Mouse (Mus musculus): ENCODE measurements at regions not wholly inside any gene's neighbourhood (a gene's known extent, or its start where the extent isn't known, plus 50 kb on each side); places are given as distances from the start of the nearest gene placed in this dataset.

- DNase-seq (ENCODE audit: low read depth) = peak; percentile 72
Observed at GRCm38 (mm10) chr7:64060051-64060450, 93.6 kb upstream of the Trpm1 start.

GRCm38 (mm10) chr7:64058282-64058872, 95.3 kb upstream of the Trpm1 start:
- DNase-seq (ENCODE audit: low read depth) = no peak

GRCm38 (mm10) chr7:64057873-64058272, 95.8 kb upstream of the Trpm1 start:
- no peak for DNase-seq (ENCODE audit: low read depth)

DNA sequence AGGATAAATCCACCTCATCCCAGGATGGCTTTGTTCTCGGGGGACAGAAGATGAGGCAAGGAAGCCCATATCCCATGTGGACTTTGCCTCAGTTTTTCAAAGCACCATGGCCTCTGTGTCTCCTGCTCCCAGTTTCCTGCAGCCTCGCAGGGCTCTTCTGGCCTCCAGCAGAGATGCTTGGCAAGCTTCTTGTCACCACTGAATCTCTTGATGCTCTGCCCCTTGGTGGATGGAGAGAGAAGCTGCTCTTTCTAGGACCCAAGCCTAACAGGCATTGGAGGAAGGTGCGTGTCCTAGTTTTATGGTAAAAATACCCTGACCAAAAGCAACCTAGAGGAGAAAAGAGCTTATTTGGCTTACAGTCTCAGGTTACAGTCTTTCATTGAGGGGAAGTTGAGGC, 97.1 kb upstream of the Trpm1 start:
- DNase-seq (ENCODE audit: low read depth) = no peak

GRCm38 (mm10) chr7:64054996-64055395, 98.6 kb upstream of the Trpm1 start:
- DNase-seq (ENCODE audit: low read depth) = no peak

DNA sequence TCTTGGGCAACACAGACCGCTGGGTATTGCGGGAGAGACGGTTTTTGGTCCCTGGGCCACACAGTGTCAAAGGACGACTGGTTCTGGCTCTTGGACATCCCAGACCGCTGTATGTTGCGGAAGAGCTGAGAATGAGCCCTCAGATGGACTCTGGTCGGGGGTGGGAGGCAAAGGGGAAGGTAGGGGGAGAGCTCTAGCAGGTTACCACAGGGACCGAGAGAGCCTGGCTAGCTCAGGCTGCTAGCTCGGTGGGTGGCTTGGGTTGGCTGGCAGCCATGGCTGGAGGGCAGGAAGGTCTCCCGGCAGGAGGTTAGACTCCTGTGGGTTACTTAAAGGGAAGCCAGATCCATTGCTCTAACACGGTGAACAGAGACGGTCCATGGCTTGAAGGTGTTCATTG, 99.9 kb upstream of the Trpm1 start:
- no peak for DNase-seq (ENCODE audit: low read depth)

DNA sequence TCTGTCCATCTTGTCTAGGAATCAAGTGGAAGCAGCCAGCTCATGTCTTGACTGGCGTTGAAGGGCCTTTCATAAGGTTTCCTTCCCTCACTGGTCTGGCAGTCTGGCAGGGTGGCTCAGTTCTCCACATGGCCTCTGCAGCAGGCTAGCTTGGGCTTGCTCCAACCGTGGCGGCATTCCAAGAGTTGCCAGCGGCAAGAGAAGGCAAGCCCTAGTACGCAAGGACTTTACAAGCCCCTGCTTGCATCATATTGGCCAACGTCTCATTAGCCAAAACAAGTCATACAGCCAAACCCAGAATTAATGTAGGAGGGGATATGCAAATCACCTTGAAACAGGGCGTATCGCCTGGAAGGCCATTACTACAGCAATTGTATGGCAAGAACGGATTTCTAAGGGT, 101.2 kb upstream of the Trpm1 start:
- no peak for DNase-seq (ENCODE audit: low read depth)

DNA sequence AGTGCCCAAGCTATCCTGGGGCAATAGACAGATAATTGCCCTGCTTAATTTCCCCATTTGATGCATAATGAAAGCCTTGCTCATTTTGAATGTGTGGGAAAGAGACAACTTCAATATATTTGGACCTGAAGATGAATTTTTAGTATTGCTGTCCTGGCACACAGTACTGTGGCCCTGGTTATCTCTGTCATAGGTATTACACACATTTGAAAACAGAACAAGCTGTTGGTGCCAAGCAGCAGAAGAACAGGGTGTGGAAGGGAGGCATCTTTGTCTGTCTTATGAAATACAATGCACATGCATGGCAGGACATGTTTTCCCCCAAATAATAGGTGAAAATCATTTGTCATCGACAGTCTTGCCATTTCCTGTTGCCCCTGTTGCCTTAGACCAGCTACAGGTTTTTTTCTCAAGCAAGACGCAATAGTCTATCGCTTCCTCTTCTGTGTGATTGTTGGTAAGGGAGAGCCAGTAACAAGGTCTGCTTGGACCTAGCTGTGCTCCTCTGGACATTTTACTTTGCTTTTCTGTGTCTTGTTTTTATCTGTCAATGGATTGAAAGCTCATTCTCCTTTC, 102.7 kb upstream of the Trpm1 start:
- no peak for DNase-seq (ENCODE audit: low read depth)

- peak; percentile 8 for DNase-seq (ENCODE audit: low read depth)
Observed at GRCm38 (mm10) chr7:64050246-64050645, 103.4 kb upstream of the Trpm1 start.

DNA sequence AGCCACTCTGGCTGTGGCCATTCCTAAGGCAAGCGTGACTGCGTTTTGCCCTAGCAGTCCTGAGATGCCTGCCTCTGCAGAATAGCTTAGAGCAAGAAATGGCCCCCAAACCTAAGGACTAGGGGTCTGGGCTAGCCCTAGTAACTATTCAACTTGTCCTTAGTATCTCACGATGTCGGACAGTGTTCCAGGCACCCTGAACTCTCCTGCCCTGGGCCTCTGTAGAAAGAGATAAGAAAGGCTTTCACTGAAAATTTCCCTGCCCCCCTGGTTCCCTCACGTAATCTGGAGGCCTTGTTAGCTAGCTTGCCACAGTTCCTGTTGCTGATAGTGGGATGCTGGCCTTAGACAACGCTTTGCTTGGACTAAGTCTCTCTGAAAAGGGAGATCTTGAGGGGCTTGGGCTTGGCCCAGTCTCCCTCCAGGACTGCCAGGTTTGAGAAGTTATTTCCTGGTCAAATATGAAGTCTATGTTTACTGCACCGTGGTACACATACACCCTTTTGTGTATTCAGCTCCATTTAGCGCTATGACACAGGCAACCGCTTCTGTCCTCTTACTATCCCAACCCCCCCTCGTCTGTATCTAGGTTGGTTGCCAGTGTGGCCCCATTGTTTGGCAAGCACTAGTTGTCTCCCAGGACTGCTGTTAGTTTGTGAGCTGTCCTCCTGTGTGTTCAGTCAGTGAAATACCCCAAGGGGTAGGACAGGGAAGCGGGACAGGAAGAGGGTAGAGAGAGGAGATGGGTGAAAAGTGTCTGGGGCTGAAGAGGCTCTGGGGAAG, 104.3 kb upstream of the Trpm1 start:
- DNase-seq (ENCODE audit: low read depth) = no peak

- no peak for DNase-seq (ENCODE audit: low read depth)
Observed at GRCm38 (mm10) chr7:64048452-64049182, 105.0 kb upstream of the Trpm1 start.

DNA sequence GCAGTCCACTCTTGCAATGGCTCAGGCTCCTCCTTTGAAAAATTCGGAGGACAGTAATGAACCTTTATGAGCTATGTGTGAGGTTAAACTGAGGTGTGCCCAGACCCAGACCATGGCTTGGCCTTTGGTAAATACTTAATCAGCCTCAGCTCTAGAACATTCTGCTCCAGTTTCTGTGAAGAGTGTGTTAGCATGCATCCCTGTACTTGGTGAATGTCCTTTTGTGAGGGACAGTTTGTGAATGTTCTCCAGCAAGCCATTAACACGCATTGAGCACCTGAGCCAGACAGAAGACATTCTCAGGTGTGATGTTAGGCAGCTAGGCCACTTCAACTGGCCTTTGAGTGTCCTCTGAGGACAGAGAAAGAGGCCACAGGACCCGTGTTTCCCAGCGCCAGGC, 105.8 kb upstream of the Trpm1 start:
- no peak for DNase-seq (ENCODE audit: low read depth)

- DNase-seq (ENCODE audit: low read depth) = no peak
Observed at GRCm38 (mm10) chr7:64045292-64045691, 106.6 kb upstream of the Klf13 start.

DNA sequence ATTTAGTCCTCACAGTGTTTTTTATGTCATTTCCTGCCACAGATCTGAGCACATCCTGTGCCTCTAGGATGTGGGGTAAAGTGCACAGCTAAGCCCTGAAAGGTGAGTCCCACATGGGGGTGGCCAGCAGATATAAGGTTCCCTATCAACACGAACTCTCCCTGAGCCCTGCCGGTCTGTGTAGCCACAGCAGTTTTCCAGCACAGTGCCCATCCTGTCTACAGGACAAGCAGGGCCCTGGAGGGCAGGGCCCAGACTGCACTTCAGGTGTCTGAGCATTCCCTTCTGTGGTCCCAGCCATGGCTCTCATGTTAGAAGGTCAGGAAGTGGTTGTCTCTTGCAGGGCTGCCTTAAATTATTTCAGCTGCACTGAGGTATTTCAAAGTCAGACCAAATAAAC, 104.3 kb upstream of the Klf13 start:
- DNase-seq (ENCODE audit: low read depth) = no peak

GRCm38 (mm10) chr7:64041303-64041702, 102.6 kb upstream of the Klf13 start:
- no peak for DNase-seq (ENCODE audit: low read depth)

GRCm38 (mm10) chr7:64040026-64040737, 101.5 kb upstream of the Klf13 start:
- no peak for DNase-seq (ENCODE audit: low read depth)

DNA sequence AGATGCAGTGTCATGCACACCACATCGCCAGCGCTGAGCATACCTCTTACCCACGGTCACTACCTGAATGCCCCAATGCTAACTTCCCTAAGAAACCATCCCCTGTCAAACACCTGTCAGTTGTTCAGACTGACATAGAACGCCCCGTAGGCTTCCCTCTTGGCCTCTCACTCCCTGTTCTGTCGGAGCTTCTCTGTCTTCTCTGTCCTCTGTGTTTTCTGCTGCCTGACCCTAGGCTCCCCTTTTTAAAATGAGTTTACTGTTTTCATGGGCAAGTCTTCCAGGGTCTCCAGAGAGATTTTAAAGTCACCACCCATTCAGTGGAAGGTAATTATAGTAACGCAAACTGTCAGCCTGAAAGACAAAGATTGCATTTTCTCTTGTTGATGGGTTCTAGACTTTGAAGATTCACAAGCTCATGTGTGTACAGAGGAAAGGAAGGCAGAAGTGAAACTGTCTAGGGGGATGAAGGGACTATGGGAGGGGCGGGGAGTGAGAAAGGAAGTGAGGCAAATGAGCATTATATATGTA, 99.1 kb upstream of the Klf13 start:
- no peak for DNase-seq (ENCODE audit: low read depth)

GRCm38 (mm10) chr7:64036154-64036553, 97.4 kb upstream of the Klf13 start:
- DNase-seq (ENCODE audit: low read depth) = no peak

GRCm38 (mm10) chr7:64035025-64035606, 96.4 kb upstream of the Klf13 start:
- DNase-seq (ENCODE audit: low read depth) = no peak

GRCm38 (mm10) chr7:64034493-64034892, 95.8 kb upstream of the Klf13 start:
- DNase-seq (ENCODE audit: low read depth) = no peak

DNA sequence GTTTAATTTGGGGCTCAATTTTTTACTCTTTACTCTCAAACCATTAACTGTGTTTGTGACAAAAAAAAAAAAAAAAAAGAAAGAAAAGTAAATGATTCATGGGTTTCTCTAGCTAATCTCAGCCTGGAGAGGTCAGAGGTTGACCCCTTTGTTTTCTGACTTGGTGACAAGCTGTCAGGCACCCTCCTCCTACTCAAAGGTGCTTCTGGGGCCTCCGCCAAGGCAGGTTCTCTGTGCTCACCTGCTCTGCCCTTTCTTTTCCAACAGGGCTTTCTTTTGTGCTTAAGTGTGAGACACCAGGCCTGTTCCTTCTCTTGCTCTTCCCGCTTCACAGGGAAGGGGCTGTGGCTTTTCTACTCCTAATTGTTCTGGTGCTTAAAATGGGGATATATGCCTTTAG, 94.7 kb upstream of the Klf13 start:
- DNase-seq (ENCODE audit: low read depth) = no peak

DNA sequence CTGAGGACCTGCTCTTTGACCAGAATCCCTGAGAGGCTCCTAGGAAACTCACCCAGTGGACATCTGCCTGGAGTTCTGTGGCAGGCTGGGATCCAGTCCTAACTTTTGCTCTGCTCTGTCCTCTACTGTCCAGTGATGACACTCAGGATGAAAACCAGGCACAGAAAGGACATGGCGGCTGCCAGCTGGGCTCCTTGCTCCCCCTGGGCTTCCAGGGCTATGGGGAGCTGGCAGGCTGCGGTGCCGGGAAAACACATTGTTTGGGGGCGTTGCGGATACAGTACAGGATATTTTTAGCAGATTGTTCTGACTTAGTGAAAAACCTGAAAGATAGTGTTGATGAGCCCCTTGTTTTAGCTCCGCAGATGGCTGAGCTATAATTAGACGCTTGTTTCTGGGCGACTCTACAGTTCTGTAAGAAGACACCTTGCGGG, 94.2 kb upstream of the Klf13 start:
- DNase-seq (ENCODE audit: low read depth) = no peak
